Comparison of ENCODE assay signal across 9 mouse cellular contexts in the genomic region with DNA sequence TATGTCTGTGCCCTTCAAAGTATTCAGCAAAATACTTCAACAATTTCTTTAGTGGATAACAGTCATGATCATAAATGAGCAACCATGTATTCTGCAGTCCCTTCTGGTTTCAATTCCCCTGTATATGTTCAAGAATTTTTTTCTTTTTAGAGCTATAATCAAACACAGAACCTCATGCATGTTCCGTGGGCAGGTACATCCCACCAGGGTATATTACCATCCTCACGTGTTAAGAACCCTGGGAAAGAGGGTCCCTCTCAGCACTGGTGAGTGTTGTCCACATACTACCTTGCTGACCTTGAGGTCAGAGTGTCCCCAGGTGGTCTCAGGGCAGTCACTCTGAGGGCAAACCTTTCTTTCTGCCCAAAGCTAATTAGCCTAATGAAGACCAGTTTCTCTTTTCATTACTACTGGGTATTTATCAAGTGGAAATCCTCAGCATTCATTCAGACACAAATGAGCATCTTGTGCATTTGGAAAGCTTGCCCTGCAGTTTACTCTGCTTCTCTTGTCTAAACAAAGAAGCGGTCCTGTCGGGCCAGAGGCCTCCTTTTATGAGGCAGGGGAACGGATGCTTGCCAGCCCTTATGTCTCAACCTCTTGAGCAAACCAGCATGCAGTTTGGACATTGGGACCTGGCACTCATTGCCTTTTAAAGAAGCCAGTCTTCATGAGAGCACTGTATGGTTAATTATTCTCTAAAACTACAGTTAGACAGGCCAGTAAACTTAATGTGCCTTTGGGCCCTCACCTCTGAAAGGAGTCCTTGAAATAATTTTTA.
DNase-seq lines count a peak whose midpoint lies in the region; ATAC-seq and TF ChIP-seq lines count a peak whose summit lies in the region.
"Had no signal": no experiment of that assay in that cellular context is flagged by ENCODE, and none has a peak within 500 bp of the region (broad histone marks: within the 10 kb centered on the region; RNA-seq: fewer than 3 reads in every experiment).

No protein-coding gene starts in this region.

- H3K36me3 ChIP-seq in forebrain, embryonic 13.5 days (ENCODE audit: poor library complexity, severe bottlenecking): no peaks in the 10 kb centered on the region
- no peaks in the 10 kb centered on the region for H3K36me3 ChIP-seq in forebrain, embryonic 12.5 days (replicated peaks)
- no peaks in the 10 kb centered on the region for H3K36me3 ChIP-seq in lung, embryonic 15.5 days
- no peaks in the 10 kb centered on the region for H3K36me3 ChIP-seq in kidney, postnatal 0 days (ENCODE audit: insufficient read depth, low read length)
- H3K36me3 ChIP-seq: hindbrain, embryonic 13.5 days had no signal

- peak; percentile 50 for ATAC-seq in forebrain, embryonic 13.5 days
- ATAC-seq in forebrain, embryonic 12.5 days (ENCODE audit: low FRiP score): no peak
- no peak for ATAC-seq in lung, embryonic 15.5 days (ENCODE audit: borderline replicate concordance, extremely low read depth, low FRiP score, low TSS enrichment)
- no peak; the same call in 1 of the 2 replicates for ATAC-seq in kidney, postnatal 0 days (replicated peaks; ENCODE audit: low FRiP score, low read depth)

- no peak for DNase-seq in lung, adult 18-20 months
- DNase-seq in brain, adult 2 months (ENCODE audit: low read depth, low spot score): peak; percentile 22
- DNase-seq in kidney, postnatal 0 days (ENCODE audit: low spot score): peak; percentile 33
- DNase-seq in gastrocnemius, adult 8-10 months (ENCODE audit: low spot score in 2 of 2): no peak
- no peak for DNase-seq in spleen, postnatal 10 days (ENCODE audit: low spot score in 2 of 2)

- no peak overlapping the region for H3K4me2 ChIP-seq in forebrain, embryonic 13.5 days
- no peak overlapping the region for H3K4me2 ChIP-seq in forebrain, embryonic 12.5 days
- H3K4me2 ChIP-seq in lung, embryonic 15.5 days: no peak overlapping the region
- H3K4me2 ChIP-seq in kidney, postnatal 0 days (ENCODE audit: low read length): no peak overlapping the region
- H3K4me2 ChIP-seq: hindbrain, embryonic 13.5 days had no signal

- TF ChIP-seq CTCF in kidney, postnatal 0 days (IDR thresholded peaks at IDR 0.05; ENCODE audit: low read depth): no peak

- peaks cover 6% of the 10 kb centered on the region for H3K27me3 ChIP-seq in forebrain, embryonic 13.5 days
- peaks cover 11% of the 10 kb centered on the region for H3K27me3 ChIP-seq in forebrain, embryonic 12.5 days
- H3K27me3 ChIP-seq in lung, embryonic 15.5 days: no peaks in the 10 kb centered on the region
- no peaks in the 10 kb centered on the region for H3K27me3 ChIP-seq in kidney, postnatal 0 days (ENCODE audit: insufficient read depth, low read length)

- H3K27ac ChIP-seq in forebrain, embryonic 13.5 days: no peak overlapping the region
- no peak overlapping the region for H3K27ac ChIP-seq in forebrain, embryonic 12.5 days
- H3K27ac ChIP-seq in lung, embryonic 15.5 days: 0 out of 2 replicates have a peak overlapping the region, but pooled peaks have one; percentile 11
- H3K27ac ChIP-seq in kidney, postnatal 0 days: no peak overlapping the region
- H3K27ac ChIP-seq: hindbrain, embryonic 13.5 days had no signal

- H3K9me3 ChIP-seq in forebrain, embryonic 13.5 days (replicated peaks): no peaks in the 10 kb centered on the region
- no peaks in the 10 kb centered on the region for H3K9me3 ChIP-seq in forebrain, embryonic 12.5 days
- no peaks in the 10 kb centered on the region for H3K9me3 ChIP-seq in lung, embryonic 15.5 days
- H3K9me3 ChIP-seq in kidney, postnatal 0 days (replicated peaks; ENCODE audit: low read length): no peaks in the 10 kb centered on the region
- H3K9me3 ChIP-seq: hindbrain, embryonic 13.5 days had no signal

- WGBS in forebrain, embryonic 13.5 days: 6% methylated on average over 5 of the region's 5 CpGs
- 11% methylated on average over 5 of the region's 5 CpGs for WGBS in forebrain, embryonic 12.5 days
- 43% methylated on average over 5 of the region's 5 CpGs for WGBS in lung, embryonic 15.5 days
- 38% methylated on average over 5 of the region's 5 CpGs for WGBS in kidney, postnatal 0 days

- H3K4me1 ChIP-seq in forebrain, embryonic 13.5 days: peaks cover 24% of the 10 kb centered on the region
- H3K4me1 ChIP-seq in forebrain, embryonic 12.5 days: peaks cover 8% of the 10 kb centered on the region; the same call in 1 of the 2 replicates
- no peaks in the 10 kb centered on the region for H3K4me1 ChIP-seq in lung, embryonic 15.5 days
- no peaks in the 10 kb centered on the region for H3K4me1 ChIP-seq in kidney, postnatal 0 days (replicated peaks; ENCODE audit: insufficient read depth, low read length)

- H3K9ac ChIP-seq in forebrain, embryonic 13.5 days: no peak overlapping the region
- no peak overlapping the region for H3K9ac ChIP-seq in forebrain, embryonic 12.5 days
- H3K9ac ChIP-seq in lung, embryonic 15.5 days: no peak overlapping the region
- no peak overlapping the region for H3K9ac ChIP-seq in kidney, postnatal 0 days (ENCODE audit: low read depth, low read length)
- H3K9ac ChIP-seq: hindbrain, embryonic 13.5 days had no signal

- H3K4me3 ChIP-seq in forebrain, embryonic 13.5 days: no peak overlapping the region
- no peak overlapping the region for H3K4me3 ChIP-seq in forebrain, embryonic 12.5 days (replicated peaks)
- H3K4me3 ChIP-seq in lung, embryonic 15.5 days: no peak overlapping the region
- no peak overlapping the region for H3K4me3 ChIP-seq in kidney, postnatal 0 days (replicated peaks; ENCODE audit: low read depth, low read length)
- H3K4me3 ChIP-seq: hindbrain, embryonic 13.5 days had no signal

Comparison
In these comparisons a context has a peak if more than half of its experiments do, and no peak if none do; other contexts are left out.
1. DNase-seq: peak in brain, adult 2 months (single experiment) and kidney, postnatal 0 days (single experiment); none in lung, adult 18-20 months (0 of 2), gastrocnemius, adult 8-10 months (0 of 2) and spleen, postnatal 10 days (0 of 2).